8 mouse cellular contexts compared by ENCODE assay signal in genomic region chr2:125723086-125723407, GRCm38 (mm10). TPM values are rescaled to one million over a fixed set of nuclear protein-coding genes. Genes with fewer than 3 reads are reported as not detected.
A peak's percentile ranks its signal among the peaks of the same experiment; 100 is the strongest.
DNase-seq lines count a peak whose midpoint lies in the region; ATAC-seq and TF ChIP-seq lines count a peak whose summit lies in the region.

No protein-coding gene starts in this region.

- H3K4me2 ChIP-seq in lung, embryonic 14.5 days, result peak overlapping the region; percentile 93
- peak overlapping the region; percentile 93 for H3K4me2 ChIP-seq in embryonic facial prominence, embryonic 15.5 days (replicated peaks)
- peak overlapping the region; percentile 96 for H3K4me2 ChIP-seq in limb, embryonic 11.5 days (ENCODE audit: low read depth, severe bottlenecking)
- H3K4me2 ChIP-seq in neural tube, embryonic 15.5 days, result peak overlapping the region; percentile 100

- H3K36me3 ChIP-seq in lung, embryonic 14.5 days (ENCODE audit: insufficient read depth), result no peaks in the 10 kb centered on the region
- H3K36me3 ChIP-seq in embryonic facial prominence, embryonic 15.5 days, result no peaks in the 10 kb centered on the region
- H3K36me3 ChIP-seq in limb, embryonic 11.5 days (ENCODE audit: control insufficient read depth, insufficient read depth, low read length), result no peaks in the 10 kb centered on the region
- no peaks in the 10 kb centered on the region for H3K36me3 ChIP-seq in neural tube, embryonic 15.5 days

- peak overlapping the region; percentile 44 for H3K4me3 ChIP-seq in lung, embryonic 14.5 days (ENCODE audit: low read depth, low read length)
- peak overlapping the region; percentile 46 for H3K4me3 ChIP-seq in embryonic facial prominence, embryonic 15.5 days (replicated peaks)
- H3K4me3 ChIP-seq in limb, embryonic 11.5 days (ENCODE audit: low read depth, low read length), result peak overlapping the region; percentile 51
- peak overlapping the region; percentile 54 for H3K4me3 ChIP-seq in neural tube, embryonic 15.5 days (replicated peaks)

- 2% methylated on average over 18 of the region's 18 CpGs for WGBS in lung, embryonic 14.5 days
- 4% methylated on average over 18 of the region's 18 CpGs for WGBS in embryonic facial prominence, embryonic 15.5 days
- under 1% methylated on average over 18 of the region's 18 CpGs for WGBS in limb, embryonic 11.5 days
- 2% methylated on average over 18 of the region's 18 CpGs for WGBS in neural tube, embryonic 15.5 days

- H3K27ac ChIP-seq in lung, embryonic 14.5 days (ENCODE audit: low read depth), result no peak overlapping the region
- no peak overlapping the region for H3K27ac ChIP-seq in embryonic facial prominence, embryonic 15.5 days (replicated peaks)
- H3K27ac ChIP-seq in limb, embryonic 11.5 days (replicated peaks; ENCODE audit: low read depth, low read length), result no peak overlapping the region
- H3K27ac ChIP-seq in neural tube, embryonic 15.5 days (replicated peaks), result peak overlapping the region; percentile 76

- no peaks in the 10 kb centered on the region for H3K9me3 ChIP-seq in lung, embryonic 14.5 days (ENCODE audit: low read depth, low read length)
- H3K9me3 ChIP-seq in embryonic facial prominence, embryonic 15.5 days (replicated peaks), result no peaks in the 10 kb centered on the region
- H3K9me3 ChIP-seq in limb, embryonic 11.5 days (ENCODE audit: control insufficient read depth, low read length), result no peaks in the 10 kb centered on the region
- H3K9me3 ChIP-seq in neural tube, embryonic 15.5 days (replicated peaks), result no peaks in the 10 kb centered on the region

- intact Hi-C loops in left cerebral cortex, postnatal 4 days (cut with DNase I), result loop anchor here (5.0 kb wide), 1 partner anchor 51 kb away; the partner anchor contains the start of gene Eid1

- DNase-seq in lung, embryonic 14.5 days, result no peak
- DNase-seq in lung, postnatal 10 days, result no peak
- DNase-seq in limb, embryonic 11.5 days (ENCODE audit: low spot score), result peak; percentile 59
- no peak for DNase-seq in adrenal gland, adult 8-10 months
- DNase-seq in right cerebral cortex, postnatal 10 days (ENCODE audit: low spot score in 2 of 2), result no peak
- no peak for DNase-seq in left cerebral cortex, postnatal 4 days

- 0 out of 2 replicates have a peak, but pooled peaks cover 3% of the 10 kb centered on the region for H3K4me1 ChIP-seq in lung, embryonic 14.5 days (ENCODE audit: insufficient read depth)
- H3K4me1 ChIP-seq in embryonic facial prominence, embryonic 15.5 days, result peaks cover 23% of the 10 kb centered on the region
- H3K4me1 ChIP-seq in limb, embryonic 11.5 days (ENCODE audit: control insufficient read depth, insufficient read depth, low read length), result peaks cover 7% of the 10 kb centered on the region; the same call in 1 of the 2 replicates
- peaks cover 28% of the 10 kb centered on the region for H3K4me1 ChIP-seq in neural tube, embryonic 15.5 days

- peak overlapping the region; percentile 44; the same call in 1 of the 2 replicates for H3K9ac ChIP-seq in lung, embryonic 14.5 days
- H3K9ac ChIP-seq in embryonic facial prominence, embryonic 15.5 days, result peak overlapping the region; percentile 31; the same call in 1 of the 2 replicates
- no peak overlapping the region; the same call in 1 of the 2 replicates for H3K9ac ChIP-seq in limb, embryonic 11.5 days (ENCODE audit: low read length)
- H3K9ac ChIP-seq in neural tube, embryonic 15.5 days (replicated peaks), result peak overlapping the region; percentile 66

- no peak for ATAC-seq in lung, embryonic 14.5 days (ENCODE audit: insufficient read depth)
- 0 out of 2 replicates have a peak, but pooled peaks have one; percentile 5 for ATAC-seq in embryonic facial prominence, embryonic 15.5 days (ENCODE audit: insufficient number of reproducible peaks, low FRiP score, low TSS enrichment, low read depth)
- ATAC-seq in limb, embryonic 11.5 days (ENCODE audit: insufficient number of reproducible peaks, low FRiP score, low TSS enrichment, low read depth), result no peak; the same call in 1 of the 2 replicates
- peak; percentile 58; the same call in 1 of the 2 replicates for ATAC-seq in neural tube, embryonic 15.5 days (ENCODE audit: low FRiP score)

- H3K27me3 ChIP-seq in lung, embryonic 14.5 days (ENCODE audit: insufficient read depth, low read length), result peaks cover 28% of the 10 kb centered on the region
- peaks cover 36% of the 10 kb centered on the region for H3K27me3 ChIP-seq in embryonic facial prominence, embryonic 15.5 days
- H3K27me3 ChIP-seq in limb, embryonic 11.5 days (ENCODE audit: control insufficient read depth, insufficient read depth, low read length), result peaks cover 25% of the 10 kb centered on the region
- 0 out of 2 replicates have a peak, but pooled peaks cover 12% of the 10 kb centered on the region for H3K27me3 ChIP-seq in neural tube, embryonic 15.5 days (replicated peaks)

- TF ChIP-seq CTCF in lung, embryonic 14.5 days (IDR thresholded peaks at IDR 0.05; ENCODE audit: low read depth), result no peak

RNA-seq across cellular contexts. Expression of gene Shc4, which starts 0.9 kb away (rescaled TPM):
- polyA plus RNA-seq in lung, embryonic 14.5 days (2014; fragmentation: Nextera tagmentation; extraction: Ambion mirVana), result 1.1 TPM in 2 replicates
- polyA plus RNA-seq in embryonic facial prominence, embryonic 15.5 days (2015; fragmentation: Nextera tagmentation; extraction: Ambion mirVana), result 3.1 and 3.2 TPM in 2 replicates
- 1.1 and 1.2 TPM in 2 replicates for polyA plus RNA-seq in limb, embryonic 11.5 days (2014; fragmentation: Nextera tagmentation; extraction: Ambion mirVana)
- polyA plus RNA-seq in neural tube, embryonic 15.5 days (2015; fragmentation: Nextera tagmentation; extraction: Ambion mirVana), result 4.3 and 4.6 TPM in 2 replicates
- 1 to 10 TPM; 3.4 to 6.8 (median 4.9) TPM for total RNA-seq in adrenal gland, adult 8-10 months (2022)
- total RNA-seq in left cerebral cortex, postnatal 4 days (2021), result 1 to 10 TPM; 5.3 to 5.6 TPM

RNA-seq across cellular contexts. Expression of gene Eid1, which starts 50.2 kb away (rescaled TPM):
- 150 and 164 TPM in 2 replicates for polyA plus RNA-seq in lung, embryonic 14.5 days (2014; fragmentation: Nextera tagmentation; extraction: Ambion mirVana)
- polyA plus RNA-seq in embryonic facial prominence, embryonic 15.5 days (2015; fragmentation: Nextera tagmentation; extraction: Ambion mirVana), result 227 and 241 TPM in 2 replicates
- polyA plus RNA-seq in limb, embryonic 11.5 days (2014; fragmentation: Nextera tagmentation; extraction: Ambion mirVana), result 224 and 232 TPM in 2 replicates
- polyA plus RNA-seq in neural tube, embryonic 15.5 days (2015; fragmentation: Nextera tagmentation; extraction: Ambion mirVana), result 342 and 377 TPM in 2 replicates
- 100 to 1,000 TPM; 142 to 165 (median 156) TPM for total RNA-seq in adrenal gland, adult 8-10 months (2022)
- total RNA-seq in left cerebral cortex, postnatal 4 days (2021), result 100 to 1,000 TPM; 522 to 568 TPM

RNA-seq across cellular contexts. Expression of gene Secisbp2l, which starts 59.6 kb away (rescaled TPM):
- polyA plus RNA-seq in lung, embryonic 14.5 days (2014; fragmentation: Nextera tagmentation; extraction: Ambion mirVana), result 22.4 and 22.6 TPM in 2 replicates
- polyA plus RNA-seq in embryonic facial prominence, embryonic 15.5 days (2015; fragmentation: Nextera tagmentation; extraction: Ambion mirVana), result 21.1 and 21.4 TPM in 2 replicates
- polyA plus RNA-seq in limb, embryonic 11.5 days (2014; fragmentation: Nextera tagmentation; extraction: Ambion mirVana), result 22.1 and 23.5 TPM in 2 replicates
- 23.0 and 26.1 TPM in 2 replicates for polyA plus RNA-seq in neural tube, embryonic 15.5 days (2015; fragmentation: Nextera tagmentation; extraction: Ambion mirVana)
- 10 to 100 TPM; 58.4 to 68.5 (median 65.9) TPM for total RNA-seq in adrenal gland, adult 8-10 months (2022)
- total RNA-seq in left cerebral cortex, postnatal 4 days (2021), result 10 to 100 TPM; 79.1 to 79.8 TPM

Comparison
In these comparisons a context has a peak if more than half of its experiments do, and no peak if none do; other contexts are left out.
1. ATAC-seq: peak in embryonic facial prominence, embryonic 15.5 days (single experiment) and neural tube, embryonic 15.5 days (single experiment); none in lung, embryonic 14.5 days (single experiment) and limb, embryonic 11.5 days (single experiment).
2. Peak in every context shown above with its lines, with median percentiles within 50 percentile points of each other: H3K4me2 ChIP-seq and H3K4me3 ChIP-seq.